Mouse (Mus musculus): ENCODE data around the gene Cttnbp2. TPM values are rescaled to one million over a fixed set of nuclear protein-coding genes. Genes with fewer than 3 reads are reported as not detected.

The Cttnbp2 gene
- polyA plus RNA-seq, 1 experiment from 2014 or later: 55.7 TPM

DNA sequence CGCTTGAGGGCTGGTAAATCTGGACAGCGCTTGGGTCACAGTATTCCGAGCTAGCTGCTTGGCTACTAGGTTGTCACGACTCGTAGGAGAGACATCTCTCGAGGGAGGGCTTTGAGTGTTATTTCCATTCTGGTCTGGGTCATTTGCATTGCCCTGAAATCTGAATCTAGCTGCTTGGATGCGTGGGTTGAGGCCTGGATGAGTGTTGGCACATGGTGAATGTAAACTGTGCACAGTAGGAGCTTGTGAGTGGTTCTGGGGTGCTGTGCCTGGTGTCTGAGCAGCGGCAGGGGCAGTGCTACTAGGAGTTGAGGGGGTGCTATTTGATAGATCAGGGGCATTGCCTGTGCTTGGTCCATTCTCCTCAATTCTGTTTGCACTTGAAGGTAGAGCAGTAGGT, 80.3 kb downstream of the Cttnbp2 start:
- H3K27me3 ChIP-seq (replicated peaks; ENCODE audit: control insufficient read depth, insufficient read depth, low read length): no peaks in the 10 kb centered on the region
- H3K9me3 ChIP-seq (replicated peaks; ENCODE audit: control insufficient read depth, low read length): no peaks in the 10 kb centered on the region
- no peak overlapping the region for H3K4me3 ChIP-seq (ENCODE audit: low read depth, low read length)
- no peak overlapping the region for H3K4me2 ChIP-seq (ENCODE audit: low read length)
- no peak overlapping the region for H3K27ac ChIP-seq (ENCODE audit: low read depth, low read length)
- WGBS: 90% methylated on average over 8 of the region's 8 CpGs
- no peak for DNase-seq (ENCODE audit: low spot score)
- peaks cover 16% of the 10 kb centered on the region for H3K36me3 ChIP-seq (ENCODE audit: control insufficient read depth, insufficient read depth, low read length)
- no peaks in the 10 kb centered on the region for H3K4me1 ChIP-seq (ENCODE audit: control insufficient read depth, insufficient read depth, low read length)
- ATAC-seq: no peak
- H3K9ac ChIP-seq (ENCODE audit: low read length): no peak overlapping the region

GRCm38 (mm10) chr6:18432362-18432761, 82.3 kb downstream of the Cttnbp2 start:
- no peak for DNase-seq (ENCODE audit: low spot score)
- ATAC-seq: no peak
- Histone ChIP-seq H3K36me3 (ENCODE audit: control insufficient read depth, insufficient read depth, low read length) (peaks cover 16% of the 10 kb centered on the region), H3K27me3 (replicated peaks; ENCODE audit: control insufficient read depth, insufficient read depth, low read length) (no peaks in the 10 kb centered on the region), H3K4me2 (ENCODE audit: low read length) (no peak overlapping the region), H3K9me3 (replicated peaks; ENCODE audit: control insufficient read depth, low read length) (no peaks in the 10 kb centered on the region), H3K9ac (ENCODE audit: low read length) (no peak overlapping the region), H3K4me3 (ENCODE audit: low read depth, low read length) (no peak overlapping the region), H3K4me1 (ENCODE audit: control insufficient read depth, insufficient read depth, low read length) (no peaks in the 10 kb centered on the region), H3K27ac (ENCODE audit: low read depth, low read length) (no peak overlapping the region)
- WGBS: 86% methylated on average over 3 of the region's 3 CpGs

- no peak for ATAC-seq
- no peak overlapping the region for H3K4me2 ChIP-seq (ENCODE audit: low read length)
- no peak for DNase-seq (ENCODE audit: low spot score)
- peaks cover 19% of the 10 kb centered on the region for H3K36me3 ChIP-seq (ENCODE audit: control insufficient read depth, insufficient read depth, low read length)
- H3K9me3 ChIP-seq (replicated peaks; ENCODE audit: control insufficient read depth, low read length): no peaks in the 10 kb centered on the region
- H3K27ac ChIP-seq (ENCODE audit: low read depth, low read length): no peak overlapping the region
- no peaks in the 10 kb centered on the region for H3K4me1 ChIP-seq (ENCODE audit: control insufficient read depth, insufficient read depth, low read length)
- H3K9ac ChIP-seq (ENCODE audit: low read length): no peak overlapping the region
- WGBS: 96% methylated on average over 2 of the region's 2 CpGs
- H3K4me3 ChIP-seq (ENCODE audit: low read depth, low read length): no peak overlapping the region
- no peaks in the 10 kb centered on the region for H3K27me3 ChIP-seq (replicated peaks; ENCODE audit: control insufficient read depth, insufficient read depth, low read length)
Observed at GRCm38 (mm10) chr6:18431891-18432290, 82.8 kb downstream of the Cttnbp2 start.

DNA sequence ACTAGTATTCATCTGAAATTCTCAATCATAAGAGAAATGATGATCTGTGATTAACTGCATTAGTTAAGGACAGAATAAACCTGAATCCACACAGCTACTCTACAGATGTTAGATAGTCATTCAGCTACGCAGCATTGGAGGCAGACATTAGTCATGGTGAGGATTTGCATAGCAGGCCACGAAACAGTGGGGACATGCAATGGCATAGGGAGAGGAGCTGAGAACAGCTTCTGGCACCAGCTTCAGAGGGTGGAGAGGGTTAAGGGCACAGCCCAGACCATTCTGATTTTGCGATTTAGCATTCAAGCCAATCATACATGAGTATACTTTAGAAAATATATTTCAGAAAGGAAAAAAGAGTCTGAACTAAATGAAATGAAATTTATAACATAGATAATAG, 84.6 kb downstream of the Cttnbp2 start:
- no peaks in the 10 kb centered on the region for H3K9me3 ChIP-seq (replicated peaks; ENCODE audit: control insufficient read depth, low read length)
- H3K4me3 ChIP-seq (ENCODE audit: low read depth, low read length): no peak overlapping the region
- DNase-seq (ENCODE audit: low spot score) (no peak), ATAC-seq (no peak)
- WGBS: 84% methylated on average over 3 of the region's 3 CpGs
- H3K9ac ChIP-seq (ENCODE audit: low read length): no peak overlapping the region
- H3K27ac ChIP-seq (ENCODE audit: low read depth, low read length): no peak overlapping the region
- H3K4me2 ChIP-seq (ENCODE audit: low read length): no peak overlapping the region
- peaks cover 4% of the 10 kb centered on the region; the same call in 1 of the 2 replicates for H3K4me1 ChIP-seq (ENCODE audit: control insufficient read depth, insufficient read depth, low read length)
- H3K36me3 ChIP-seq (ENCODE audit: control insufficient read depth, insufficient read depth, low read length): peaks cover 17% of the 10 kb centered on the region
- H3K27me3 ChIP-seq (replicated peaks; ENCODE audit: control insufficient read depth, insufficient read depth, low read length): no peaks in the 10 kb centered on the region

- WGBS: 65% methylated on average over 6 of the region's 6 CpGs
- H3K27me3 ChIP-seq (replicated peaks; ENCODE audit: control insufficient read depth, insufficient read depth, low read length): no peaks in the 10 kb centered on the region
- H3K4me1 ChIP-seq (ENCODE audit: control insufficient read depth, insufficient read depth, low read length): peaks cover 8% of the 10 kb centered on the region
- no peak overlapping the region for H3K4me3 ChIP-seq (ENCODE audit: low read depth, low read length)
- ATAC-seq: peak; percentile 27; the same call in 1 of the 2 replicates
- H3K9me3 ChIP-seq (replicated peaks; ENCODE audit: control insufficient read depth, low read length): no peaks in the 10 kb centered on the region
- H3K4me2 ChIP-seq (ENCODE audit: low read length): no peak overlapping the region
- peak overlapping the region; percentile 17; the same call in 1 of the 2 replicates for H3K27ac ChIP-seq (ENCODE audit: low read depth, low read length)
- DNase-seq (ENCODE audit: low spot score): peak; percentile 22
- 0 out of 2 replicates have a peak, but pooled peaks cover 8% of the 10 kb centered on the region for H3K36me3 ChIP-seq (ENCODE audit: control insufficient read depth, insufficient read depth, low read length)
- no peak overlapping the region for H3K9ac ChIP-seq (ENCODE audit: low read length)
Observed at GRCm38 (mm10) chr6:18424822-18425221, 89.8 kb downstream of the Cttnbp2 start.

DNA sequence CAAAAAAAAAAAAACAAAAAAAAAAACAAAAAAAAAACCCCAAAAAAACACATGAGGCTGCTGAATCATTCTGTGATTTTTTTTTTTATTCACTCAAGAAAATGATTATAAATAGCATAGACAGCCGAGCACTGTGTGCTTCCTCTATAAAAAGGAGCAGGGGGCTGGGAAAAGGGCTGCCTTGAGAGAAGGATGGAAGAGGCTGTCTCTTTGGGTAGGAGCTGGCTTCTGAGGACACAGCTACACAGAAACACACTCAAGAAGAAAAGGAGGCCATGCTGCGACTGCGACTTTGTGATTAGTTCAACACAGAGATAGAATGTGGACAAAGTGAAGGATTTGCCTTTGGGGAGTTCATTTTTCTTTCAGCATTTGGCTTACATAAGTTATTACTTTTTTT, 90.3 kb downstream of the Cttnbp2 start:
- Histone ChIP-seq H3K9ac (ENCODE audit: low read length) (no peak overlapping the region), H3K27ac (ENCODE audit: low read depth, low read length) (no peak overlapping the region), H3K27me3 (replicated peaks; ENCODE audit: control insufficient read depth, insufficient read depth, low read length) (no peaks in the 10 kb centered on the region), H3K4me3 (ENCODE audit: low read depth, low read length) (no peak overlapping the region), H3K4me1 (ENCODE audit: control insufficient read depth, insufficient read depth, low read length) (peaks cover 8% of the 10 kb centered on the region), H3K9me3 (replicated peaks; ENCODE audit: control insufficient read depth, low read length) (no peaks in the 10 kb centered on the region), H3K36me3 (ENCODE audit: control insufficient read depth, insufficient read depth, low read length) (peaks cover 10% of the 10 kb centered on the region), H3K4me2 (ENCODE audit: low read length) (no peak overlapping the region)
- DNase-seq (ENCODE audit: low spot score): no peak
- WGBS: 82% methylated on average over 3 of the region's 3 CpGs
- no peak for ATAC-seq

DNA sequence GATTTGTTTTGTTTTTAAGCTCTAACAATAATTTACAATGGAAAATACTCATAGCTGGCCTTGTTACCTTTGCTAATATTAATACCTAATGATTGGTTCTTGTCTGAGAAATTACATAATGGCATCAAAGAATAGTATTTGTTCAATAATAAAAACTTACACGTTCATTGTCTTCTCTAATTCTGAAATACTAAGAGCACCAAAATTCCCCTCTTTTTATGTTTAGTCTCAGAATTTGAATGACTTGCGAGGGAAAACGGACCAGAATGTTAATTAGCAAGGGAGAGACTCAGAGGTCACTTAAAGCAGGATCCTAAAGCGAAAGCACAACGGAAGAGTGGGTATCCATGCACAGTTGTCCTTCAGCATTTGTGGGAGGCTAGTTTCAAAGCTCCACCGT, 91.5 kb downstream of the Cttnbp2 start:
- H3K4me2 ChIP-seq (ENCODE audit: low read length): no peak overlapping the region
- DNase-seq (ENCODE audit: low spot score) (no peak), ATAC-seq (no peak)
- 69% methylated on average over 6 of the region's 6 CpGs for WGBS
- no peak overlapping the region for H3K27ac ChIP-seq (ENCODE audit: low read depth, low read length)
- no peak overlapping the region for H3K9ac ChIP-seq (ENCODE audit: low read length)
- no peaks in the 10 kb centered on the region for H3K27me3 ChIP-seq (replicated peaks; ENCODE audit: control insufficient read depth, insufficient read depth, low read length)
- H3K4me3 ChIP-seq (ENCODE audit: low read depth, low read length): no peak overlapping the region
- peaks cover 8% of the 10 kb centered on the region for H3K4me1 ChIP-seq (ENCODE audit: control insufficient read depth, insufficient read depth, low read length)
- peaks cover 15% of the 10 kb centered on the region for H3K36me3 ChIP-seq (ENCODE audit: control insufficient read depth, insufficient read depth, low read length)
- no peaks in the 10 kb centered on the region for H3K9me3 ChIP-seq (replicated peaks; ENCODE audit: control insufficient read depth, low read length)

DNA sequence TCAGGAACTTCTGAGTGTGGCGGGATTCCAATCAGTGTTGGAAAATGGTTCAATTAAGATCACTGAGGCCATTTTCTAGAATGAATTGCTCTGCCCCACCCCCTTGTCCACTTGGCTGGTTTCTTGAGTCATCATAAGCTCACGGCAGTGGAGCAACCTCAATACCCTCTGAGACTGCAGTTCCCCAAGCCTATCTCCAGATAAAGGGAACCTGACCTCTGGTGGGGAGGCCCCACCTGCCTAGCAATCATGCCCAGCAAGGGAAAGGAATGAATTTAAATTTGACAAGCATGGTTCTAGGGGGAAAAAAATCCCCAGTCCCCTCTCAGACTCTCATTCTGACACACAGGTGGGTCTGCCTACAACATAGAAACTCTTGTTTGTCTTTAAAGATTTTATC, 93.1 kb downstream of the Cttnbp2 start:
- ATAC-seq: no peak
- Histone ChIP-seq H3K4me1 (ENCODE audit: control insufficient read depth, insufficient read depth, low read length) (peaks cover 8% of the 10 kb centered on the region), H3K9ac (ENCODE audit: low read length) (no peak overlapping the region), H3K27me3 (replicated peaks; ENCODE audit: control insufficient read depth, insufficient read depth, low read length) (no peaks in the 10 kb centered on the region), H3K36me3 (ENCODE audit: control insufficient read depth, insufficient read depth, low read length) (peaks cover 12% of the 10 kb centered on the region), H3K27ac (ENCODE audit: low read depth, low read length) (no peak overlapping the region), H3K4me3 (ENCODE audit: low read depth, low read length) (no peak overlapping the region), H3K4me2 (ENCODE audit: low read length) (no peak overlapping the region), H3K9me3 (replicated peaks; ENCODE audit: control insufficient read depth, low read length) (no peaks in the 10 kb centered on the region)
- peak; percentile 29 for DNase-seq (ENCODE audit: low spot score)
- WGBS: 34% methylated on average over 2 of the region's 2 CpGs

GRCm38 (mm10) chr6:18420660-18421059, 94.0 kb downstream of the Cttnbp2 start:
- ATAC-seq (0 out of 2 replicates have a peak, but pooled peaks have one; percentile 40), DNase-seq (ENCODE audit: low spot score) (peak; percentile 47)
- Histone ChIP-seq H3K27me3 (replicated peaks; ENCODE audit: control insufficient read depth, insufficient read depth, low read length) (no peaks in the 10 kb centered on the region), H3K4me1 (ENCODE audit: control insufficient read depth, insufficient read depth, low read length) (peaks cover 6% of the 10 kb centered on the region), H3K9me3 (replicated peaks; ENCODE audit: control insufficient read depth, low read length) (no peaks in the 10 kb centered on the region), H3K27ac (ENCODE audit: low read depth, low read length) (no peak overlapping the region; the same call in 1 of the 2 replicates), H3K4me3 (ENCODE audit: low read depth, low read length) (no peak overlapping the region), H3K36me3 (ENCODE audit: control insufficient read depth, insufficient read depth, low read length) (peaks cover 15% of the 10 kb centered on the region), H3K9ac (ENCODE audit: low read length) (no peak overlapping the region), H3K4me2 (ENCODE audit: low read length) (no peak overlapping the region)
- 26% methylated on average over 9 of the region's 9 CpGs for WGBS
